Mouse (Mus musculus) midbrain, embryonic 11.5 days (tissue): ENCODE measurements around the gene Nudt19. TPM values are rescaled to one million over a fixed set of nuclear protein-coding genes. Genes with fewer than 3 reads are reported as not detected.
"Not testable (repeated sequence)": the region's sequence is repeated elsewhere in the genome, so short reads cannot be mapped to it uniquely, and the experiment has no call there.

Source experiments
- ATAC-seq: fragments of 200-750 bp; cut with Nextera tagmentation; 2 replicates; pipeline ENCODE4 v1.8.0; 2017; ENCODE audit warnings: moderate TSS enrichment, moderate library complexity; ENCODE audit not compliant: low FRiP score
- DNase-seq: peaks from one replicate; pipeline ENCODE4 v3.0.0; 2015; ENCODE audit warnings: low spot score; ENCODE audit errors: missing footprints
- H3K27ac ChIP-seq: fragments of 300-500 bp; sonication (generic); 2 replicates; pipeline ENCODE4 v1.5.1; 2014; ENCODE audit warnings: low read depth, low read length
- H3K27me3 ChIP-seq: fragments of 300-500 bp; sonication (generic); 2 replicates; pipeline ENCODE4 v1.6.1; 2014; ENCODE audit warnings: mild to moderate bottlenecking, low read length, moderate library complexity, mixed read lengths; ENCODE audit not compliant: control insufficient read depth, insufficient read depth
- H3K36me3 ChIP-seq: fragments of 300-500 bp; sonication (generic); 2 replicates; pipeline ENCODE4 v1.6.1; 2014; ENCODE audit warnings: mild to moderate bottlenecking, low read length, moderate library complexity, mixed read lengths; ENCODE audit not compliant: control insufficient read depth, insufficient read depth
- H3K4me1 ChIP-seq: fragments of 300-500 bp; sonication (generic); 2 replicates; pipeline ENCODE4 v1.6.1; 2014; ENCODE audit warnings: low read length; ENCODE audit not compliant: control insufficient read depth, insufficient read depth
- H3K4me2 ChIP-seq: fragments of 300-500 bp; sonication (generic); 2 replicates; pipeline ENCODE4 v1.6.1; 2014; ENCODE audit warnings: mild to moderate bottlenecking, moderate library complexity
- H3K4me3 ChIP-seq: fragments of 300-500 bp; sonication (generic); 2 replicates; pipeline ENCODE4 v1.5.1; 2014; ENCODE audit warnings: low read depth, low read length
- H3K9ac ChIP-seq: fragments of 300-500 bp; sonication (generic); 2 replicates; pipeline ENCODE4 v1.6.1; 2014; ENCODE audit warnings: low read length
- H3K9me3 ChIP-seq: fragments of 300-500 bp; sonication (generic); 2 replicates; pipeline ENCODE4 v1.6.1; 2016; ENCODE audit warnings: low read length; ENCODE audit not compliant: control insufficient read depth
- WGBS: fragments of 180-500 bp; shearing (Covaris S2); extraction: QIAGEN DNeasy Blood & Tissue Kit; methylation state at CpG from one replicate; pipeline ENCODE4 v1.1.7; 2014; 5-methylcytosine and 5-hydroxymethylcytosine counted together
- polyA plus RNA-seq: library from polyadenylated mRNA; unstranded; fragments of >200 nt; fragmentation: Nextera tagmentation; extraction: Ambion mirVana; gene quantifications from 2 replicates; pipeline ENCODE4 v1.2.1, GENCODE M21; 2014

The Nudt19 gene
- polyA plus RNA-seq, 1 experiment from 2014 or later: 43.2 TPM

- DNase-seq (peak; percentile 88), ATAC-seq (no peak)
- H3K4me2 ChIP-seq: no peak overlapping the region
- peaks cover 14% of the 10 kb centered on the region for H3K4me1 ChIP-seq
- no peak overlapping the region for H3K27ac ChIP-seq
- H3K27me3 ChIP-seq: peaks cover 15% of the 10 kb centered on the region
- no peak overlapping the region for H3K4me3 ChIP-seq
- H3K9me3 ChIP-seq: no peaks in the 10 kb centered on the region
- WGBS: 36% methylated on average over 4 of the region's 4 CpGs
- H3K9ac ChIP-seq: no peak overlapping the region
- no peaks in the 10 kb centered on the region for H3K36me3 ChIP-seq
These were observed 23.7 kb upstream of the Nudt19 start for GRCm38 (mm10) chr7:35579849-35580248.

GRCm38 (mm10) chr7:35570883-35571282 is 14.8 kb upstream of the Nudt19 start:
- H3K9me3 ChIP-seq, H3K27me3 ChIP-seq, ATAC-seq, H3K4me2 ChIP-seq, H3K4me3 ChIP-seq, H3K4me1 ChIP-seq, H3K9ac ChIP-seq, H3K27ac ChIP-seq, H3K36me3 ChIP-seq: not testable (repeated sequence)
- 24% methylated on average over 6 of the region's 6 CpGs for WGBS
- DNase-seq: peak; percentile 81

GRCm38 (mm10) chr7:35569724-35570123 is 13.6 kb upstream of the Nudt19 start:
- not testable (repeated sequence) for ATAC-seq, H3K36me3 ChIP-seq, H3K4me1 ChIP-seq, H3K4me2 ChIP-seq, H3K9me3 ChIP-seq, H3K27ac ChIP-seq, H3K27me3 ChIP-seq, H3K9ac ChIP-seq, H3K4me3 ChIP-seq
- 85% methylated on average over 4 of the region's 4 CpGs for WGBS
- DNase-seq: peak; percentile 23

GRCm38 (mm10) chr7:35565965-35566364 is 9.9 kb upstream of the Nudt19 start:
- H3K27ac ChIP-seq: not testable (repeated sequence)
- WGBS: 87% methylated on average over 13 of the region's 13 CpGs

GRCm38 (mm10) chr7:35564872-35565271 is 8.8 kb upstream of the Nudt19 start:
- not testable (repeated sequence) for H3K4me3 ChIP-seq, DNase-seq, H3K36me3 ChIP-seq, H3K27ac ChIP-seq, H3K4me1 ChIP-seq, H3K9me3 ChIP-seq, H3K27me3 ChIP-seq, H3K9ac ChIP-seq, H3K4me2 ChIP-seq, ATAC-seq
- WGBS: 87% methylated on average over 10 of the region's 10 CpGs

More at GRCm38 (mm10) chr7:35565965-35566364, 9.9 kb upstream of the Nudt19 start:
- not testable (repeated sequence) for H3K27me3 ChIP-seq, H3K4me3 ChIP-seq, H3K4me1 ChIP-seq, H3K9ac ChIP-seq, ATAC-seq, DNase-seq, H3K9me3 ChIP-seq, H3K36me3 ChIP-seq, H3K4me2 ChIP-seq

- Histone ChIP-seq H3K4me2 (no peak overlapping the region), H3K9me3 (no peaks in the 10 kb centered on the region), H3K27ac (no peak overlapping the region), H3K9ac (no peak overlapping the region), H3K36me3 (no peaks in the 10 kb centered on the region), H3K27me3 (no peaks in the 10 kb centered on the region), H3K4me3 (no peak overlapping the region), H3K4me1 (no peaks in the 10 kb centered on the region)
- 88% methylated on average over 2 of the region's 2 CpGs for WGBS
- ATAC-seq (no peak), DNase-seq (peak; percentile 31)
These were observed 8.2 kb upstream of the Nudt19 start for GRCm38 (mm10) chr7:35564067-35564865.

- H3K9ac ChIP-seq: no peak overlapping the region
- WGBS: 74% methylated on average over 11 of the region's 11 CpGs
- no peaks in the 10 kb centered on the region for H3K27me3 ChIP-seq
- H3K36me3 ChIP-seq: no peaks in the 10 kb centered on the region
- H3K27ac ChIP-seq: no peak overlapping the region
- no peaks in the 10 kb centered on the region for H3K9me3 ChIP-seq
- no peak overlapping the region for H3K4me2 ChIP-seq
- H3K4me1 ChIP-seq: no peaks in the 10 kb centered on the region
- ATAC-seq (no peak), DNase-seq (peak; percentile 57)
- H3K4me3 ChIP-seq: no peak overlapping the region
These were observed 7.0 kb upstream of the Nudt19 start for GRCm38 (mm10) chr7:35563071-35563470.

GRCm38 (mm10) chr7:35559838-35560237 is 3.7 kb upstream of the Nudt19 start:
- Histone ChIP-seq H3K36me3 (no peaks in the 10 kb centered on the region), H3K9me3 (no peaks in the 10 kb centered on the region), H3K27me3 (no peaks in the 10 kb centered on the region), H3K4me3 (no peak overlapping the region), H3K4me2 (no peak overlapping the region), H3K27ac (no peak overlapping the region), H3K4me1 (peaks cover 4% of the 10 kb centered on the region; the same call in 1 of the 2 replicates), H3K9ac (no peak overlapping the region)
- ATAC-seq (no peak), DNase-seq (peak; percentile 4)
- WGBS: 92% methylated on average over 3 of the region's 3 CpGs

GRCm38 (mm10) chr7:35558681-35559080 is 2.6 kb upstream of the Nudt19 start:
- Histone ChIP-seq H3K9ac (no peak overlapping the region), H3K4me3 (no peak overlapping the region), H3K9me3 (no peaks in the 10 kb centered on the region), H3K4me2 (no peak overlapping the region), H3K4me1 (peaks cover 6% of the 10 kb centered on the region; the same call in 1 of the 2 replicates), H3K36me3 (no peaks in the 10 kb centered on the region), H3K27ac (no peak overlapping the region), H3K27me3 (no peaks in the 10 kb centered on the region)
- WGBS: 62% methylated on average over 2 of the region's 2 CpGs
- ATAC-seq (no peak), DNase-seq (peak; percentile 39)
